Mouse (Mus musculus): ENCODE results near the gene Naga. TPM values are rescaled to one million over a fixed set of nuclear protein-coding genes. Genes with fewer than 3 reads are reported as not detected.

The Naga gene
- 24.0 and 24.9 TPM in 2 replicates for polyA plus RNA-seq (2016; fragmentation: Nextera tagmentation; extraction: Ambion mirVana)

DNA sequence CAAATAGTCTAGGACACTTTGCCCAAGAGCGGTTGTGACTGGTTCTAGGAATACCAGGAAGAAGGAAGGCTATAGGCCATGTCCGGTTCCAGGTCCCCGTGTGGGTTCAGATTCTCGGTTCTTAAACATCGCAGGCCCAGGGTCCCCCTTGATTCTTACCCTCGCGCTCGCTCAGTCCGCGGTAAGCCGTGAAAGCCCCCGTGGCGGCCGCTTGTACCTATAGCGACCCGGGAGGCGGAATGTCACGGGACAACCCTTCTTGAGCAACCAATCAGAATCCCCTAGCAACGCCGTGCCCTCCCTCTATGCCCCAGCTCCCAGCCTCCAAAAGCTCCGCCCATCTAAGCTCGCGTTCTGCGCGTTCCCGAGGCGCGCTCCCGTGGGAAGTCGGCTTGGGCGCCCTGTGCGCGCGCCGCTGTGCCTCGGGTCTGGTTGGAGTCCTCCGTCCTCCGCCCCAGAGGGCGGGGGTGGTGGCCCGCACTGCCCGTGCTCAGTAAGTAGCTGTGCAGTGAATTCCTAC lies at the start of gene Naga, which contains the start of the genes Pheta2 and Smdt1:
Naga (minus strand) TSS at position 333 of the 520 bp plus-strand sequence.
Pheta2 (plus strand) TSS at position 350 of the 520 bp plus-strand sequence.
Smdt1 (plus strand) TSS at position 367 of the 520 bp plus-strand sequence.
- H3K27ac ChIP-seq (replicated peaks) = 0 out of 2 replicates have a peak within 1 kb of the TSS, but pooled peaks have one; percentile 35
- peak within 1 kb of the TSS; percentile 66 for H3K4me2 ChIP-seq (replicated peaks)
- peak; percentile 90 for ATAC-seq (ENCODE audit: low FRiP score, low read depth)
- no peaks in the 10 kb centered on the region for H3K9me3 ChIP-seq
- peaks cover 30% of the 10 kb centered on the region for H3K27me3 ChIP-seq
- peak within 1 kb of the TSS; percentile 55 for H3K4me3 ChIP-seq
- H3K36me3 ChIP-seq = peaks cover 23% of the 10 kb centered on the region
- under 1% methylated on average over 41 of the region's 41 CpGs for WGBS
- peak within 1 kb of the TSS; percentile 55 for H3K9ac ChIP-seq (replicated peaks)
- H3K4me1 ChIP-seq = peaks cover 22% of the 10 kb centered on the region

- 89% methylated on average over 2 of the region's 2 CpGs for WGBS
- Histone ChIP-seq H3K4me1 (peaks cover 2% of the 10 kb centered on the region), H3K4me3 (no peak overlapping the region), H3K27me3 (no peaks in the 10 kb centered on the region), H3K9ac (replicated peaks) (no peak overlapping the region), H3K9me3 (no peaks in the 10 kb centered on the region), H3K4me2 (replicated peaks) (no peak overlapping the region), H3K27ac (replicated peaks) (no peak overlapping the region), H3K36me3 (no peaks in the 10 kb centered on the region)
- ATAC-seq (ENCODE audit: low FRiP score, low read depth) = no peak
Measured at GRCm38 (mm10) chr15:82385729-82386128, 47.0 kb upstream of the Naga start.

DNA sequence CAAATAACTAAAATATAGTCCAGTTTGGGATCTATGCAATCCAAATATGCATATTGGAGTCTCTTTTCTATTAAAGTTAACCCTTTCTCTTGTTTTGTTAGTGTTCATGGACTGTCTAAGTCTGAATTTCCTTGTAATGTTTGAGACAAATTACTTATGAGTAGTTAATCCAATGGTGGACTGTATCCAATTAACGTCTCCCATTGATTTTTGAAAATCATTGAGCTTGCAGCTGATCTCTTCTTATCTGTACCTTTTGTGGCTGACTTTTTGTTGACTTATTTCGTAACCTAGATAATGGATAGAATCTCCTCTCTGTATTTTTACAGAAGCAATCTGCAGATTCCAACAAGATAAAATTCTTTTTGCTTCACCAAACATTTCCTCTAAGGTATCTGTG lies 43.7 kb upstream of the Naga start:
- 87% methylated on average over 2 of the region's 2 CpGs for WGBS
- H3K4me1 ChIP-seq = peaks cover 13% of the 10 kb centered on the region
- no peak overlapping the region for H3K9ac ChIP-seq (replicated peaks)
- no peaks in the 10 kb centered on the region for H3K36me3 ChIP-seq
- no peak overlapping the region for H3K27ac ChIP-seq (replicated peaks)
- no peaks in the 10 kb centered on the region for H3K9me3 ChIP-seq
- no peak overlapping the region for H3K4me3 ChIP-seq
- no peak for ATAC-seq (ENCODE audit: low FRiP score, low read depth)
- no peak overlapping the region for H3K4me2 ChIP-seq (replicated peaks)
- H3K27me3 ChIP-seq = peaks cover 13% of the 10 kb centered on the region

- 31% methylated on average over 7 of the region's 7 CpGs for WGBS
- Histone ChIP-seq H3K4me2 (replicated peaks) (peak overlapping the region; percentile 53), H3K27ac (replicated peaks) (no peak overlapping the region), H3K9me3 (no peaks in the 10 kb centered on the region), H3K9ac (replicated peaks) (0 out of 2 replicates have a peak overlapping the region, but pooled peaks have one; percentile 24), H3K27me3 (peaks cover 13% of the 10 kb centered on the region), H3K4me1 (peaks cover 20% of the 10 kb centered on the region), H3K4me3 (peak overlapping the region; percentile 35), H3K36me3 (no peaks in the 10 kb centered on the region)
- ATAC-seq (ENCODE audit: low FRiP score, low read depth) = no peak
Measured at GRCm38 (mm10) chr15:82380714-82381062, 42.0 kb upstream of the Naga start.

- Histone ChIP-seq H3K27ac (replicated peaks) (no peak within 1 kb of the TSS), H3K9me3 (no peaks in the 10 kb centered on the region), H3K27me3 (peaks cover 13% of the 10 kb centered on the region), H3K4me2 (replicated peaks) (peak within 1 kb of the TSS; percentile 53), H3K4me3 (peak within 1 kb of the TSS; percentile 35), H3K36me3 (no peaks in the 10 kb centered on the region), H3K9ac (replicated peaks) (peak within 1 kb of the TSS; percentile 32; the same call in 1 of the 2 replicates), H3K4me1 (peaks cover 20% of the 10 kb centered on the region)
- ATAC-seq (ENCODE audit: low FRiP score, low read depth) = peak; percentile 70
- WGBS = 2% methylated on average over 16 of the region's 24 CpGs
Measured at GRCm38 (mm10) chr15:82379871-82380713, 41.4 kb upstream of the Naga start, which contains the start of gene Cyp2d22. Gene Cyp2d22 (minus strand): TSS chr15:82380260.

DNA sequence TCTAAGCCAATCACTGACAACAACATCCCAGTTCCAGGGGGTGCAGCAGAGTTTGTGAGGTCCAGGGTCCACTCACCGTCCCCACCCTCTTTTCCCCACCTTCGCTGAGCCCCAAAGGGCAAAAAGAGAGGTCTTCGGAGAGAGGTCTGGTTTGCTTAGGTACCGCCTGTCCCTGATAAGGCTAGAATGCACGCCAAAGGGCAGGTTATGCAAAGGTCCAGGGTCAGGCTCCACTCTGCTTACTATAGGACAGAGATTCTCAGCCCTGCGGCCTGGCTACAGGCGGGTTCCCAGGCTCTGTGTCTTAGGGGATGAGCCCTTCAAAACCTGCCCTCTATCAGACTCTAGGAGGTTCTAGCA lies 40.8 kb upstream of the Naga start:
- WGBS = 18% methylated on average over 7 of the region's 7 CpGs
- H3K27ac ChIP-seq (replicated peaks) = no peak overlapping the region
- peaks cover 20% of the 10 kb centered on the region for H3K4me1 ChIP-seq

DNA sequence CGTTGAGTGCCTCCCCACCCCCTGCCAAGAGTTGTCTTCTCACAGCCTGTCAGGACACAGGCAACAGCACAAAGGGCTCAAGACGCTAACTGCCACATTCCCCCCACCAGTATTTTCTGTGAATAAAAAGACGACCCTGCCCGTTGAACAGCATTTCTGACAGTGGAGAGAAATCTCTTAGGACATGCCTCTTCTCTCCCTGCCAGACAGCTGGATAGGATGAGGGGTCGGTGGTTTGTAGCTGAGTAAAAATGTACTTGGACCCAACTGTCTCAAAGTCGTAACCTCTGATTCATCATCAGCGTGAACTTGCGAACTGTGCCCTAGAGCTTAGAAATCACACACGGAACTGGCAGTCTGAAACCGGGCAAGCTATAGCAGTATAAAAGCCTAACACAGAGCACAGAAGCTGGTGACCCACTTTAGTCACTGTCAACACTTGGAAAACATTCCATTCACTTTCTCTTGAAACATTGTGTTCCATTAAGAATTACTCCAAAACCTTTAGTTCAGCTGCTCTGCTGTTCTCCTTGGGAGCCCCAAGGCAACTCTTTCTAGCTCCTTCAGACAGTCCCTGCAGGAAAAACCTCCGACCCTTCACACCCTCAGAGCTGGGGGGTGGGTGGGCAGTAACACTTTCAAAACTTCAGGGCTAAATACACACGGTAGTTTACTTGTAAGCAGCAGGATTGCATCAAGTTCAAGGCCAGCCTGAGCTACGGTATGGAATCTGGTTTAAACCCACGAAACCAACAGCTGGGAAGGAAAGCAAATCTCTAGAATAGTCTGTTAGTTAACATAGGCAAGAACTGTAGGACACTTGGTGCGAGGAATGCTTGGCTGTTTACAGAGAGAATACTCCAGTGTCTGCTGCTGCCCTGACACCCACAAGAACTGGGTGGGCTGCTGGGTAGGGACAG lies 39.8 kb upstream of the Naga start:
- Histone ChIP-seq H3K36me3 (no peaks in the 10 kb centered on the region), H3K9me3 (no peaks in the 10 kb centered on the region), H3K27me3 (peaks cover 13% of the 10 kb centered on the region), H3K9ac (replicated peaks) (no peak overlapping the region), H3K4me3 (no peak overlapping the region), H3K4me2 (replicated peaks) (no peak overlapping the region), H3K27ac (replicated peaks) (no peak overlapping the region), H3K4me1 (peaks cover 20% of the 10 kb centered on the region)
- WGBS = 61% methylated on average over 15 of the region's 15 CpGs
- no peak for ATAC-seq (ENCODE audit: low FRiP score, low read depth)

More for the DNA sequence above, 40.8 kb upstream of the Naga start:
- ATAC-seq (ENCODE audit: low FRiP score, low read depth) = no peak; the same call in 1 of the 2 replicates
- Histone ChIP-seq H3K36me3 (no peaks in the 10 kb centered on the region), H3K9me3 (no peaks in the 10 kb centered on the region), H3K9ac (replicated peaks) (no peak overlapping the region), H3K4me2 (replicated peaks) (peak overlapping the region; percentile 53), H3K27me3 (peaks cover 13% of the 10 kb centered on the region), H3K4me3 (peak overlapping the region; percentile 35)

DNA sequence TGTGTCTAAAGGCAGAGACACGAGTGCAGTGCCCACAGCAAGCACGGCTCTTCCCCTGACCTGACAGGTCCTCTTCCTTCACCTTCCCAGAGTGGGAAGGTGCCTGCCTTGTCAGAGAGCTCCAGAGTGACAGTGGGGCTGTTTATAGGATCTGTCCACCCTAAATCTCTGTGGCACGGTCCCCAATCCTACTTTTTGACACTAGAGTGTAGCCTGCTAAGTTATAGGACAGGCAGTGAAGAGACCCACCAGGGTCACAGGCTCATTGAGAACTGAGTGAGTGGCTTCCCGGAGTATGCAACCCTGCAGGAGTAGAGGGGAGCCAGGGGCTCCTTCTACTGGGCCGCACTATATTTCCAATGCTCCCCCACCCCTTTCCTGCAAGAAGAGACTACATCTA lies 39.0 kb upstream of the Naga start:
- ATAC-seq (ENCODE audit: low FRiP score, low read depth) = no peak
- Histone ChIP-seq H3K27me3 (peaks cover 13% of the 10 kb centered on the region), H3K4me3 (no peak overlapping the region), H3K9ac (replicated peaks) (no peak overlapping the region), H3K36me3 (no peaks in the 10 kb centered on the region), H3K9me3 (no peaks in the 10 kb centered on the region), H3K27ac (replicated peaks) (no peak overlapping the region), H3K4me1 (peaks cover 20% of the 10 kb centered on the region), H3K4me2 (replicated peaks) (no peak overlapping the region)
- WGBS = 81% methylated on average over 5 of the region's 5 CpGs

GRCm38 (mm10) chr15:82376393-82377138 lies 37.8 kb upstream of the Naga start:
- whole genome bisulfite sequencing = 78% methylated on average over 17 of the region's 17 CpGs
- Histone ChIP-seq H3K4me1 (peaks cover 20% of the 10 kb centered on the region), H3K27me3 (peaks cover 13% of the 10 kb centered on the region), H3K4me3 (no peak overlapping the region), H3K36me3 (no peaks in the 10 kb centered on the region), H3K9ac (replicated peaks) (no peak overlapping the region), H3K4me2 (replicated peaks) (no peak overlapping the region), H3K27ac (replicated peaks) (no peak overlapping the region), H3K9me3 (no peaks in the 10 kb centered on the region)
- ATAC-seq (ENCODE audit: low FRiP score, low read depth) = no peak

GRCm38 (mm10) chr15:82375855-82376254 lies 37.1 kb upstream of the Naga start:
- Histone ChIP-seq H3K36me3 (no peaks in the 10 kb centered on the region), H3K4me2 (replicated peaks) (no peak overlapping the region), H3K9me3 (no peaks in the 10 kb centered on the region), H3K4me3 (no peak overlapping the region), H3K27me3 (peaks cover 13% of the 10 kb centered on the region), H3K27ac (replicated peaks) (no peak overlapping the region), H3K9ac (replicated peaks) (no peak overlapping the region), H3K4me1 (peaks cover 19% of the 10 kb centered on the region)
- ATAC-seq (ENCODE audit: low FRiP score, low read depth) = no peak
- WGBS = 86% methylated on average over 9 of the region's 9 CpGs

DNA sequence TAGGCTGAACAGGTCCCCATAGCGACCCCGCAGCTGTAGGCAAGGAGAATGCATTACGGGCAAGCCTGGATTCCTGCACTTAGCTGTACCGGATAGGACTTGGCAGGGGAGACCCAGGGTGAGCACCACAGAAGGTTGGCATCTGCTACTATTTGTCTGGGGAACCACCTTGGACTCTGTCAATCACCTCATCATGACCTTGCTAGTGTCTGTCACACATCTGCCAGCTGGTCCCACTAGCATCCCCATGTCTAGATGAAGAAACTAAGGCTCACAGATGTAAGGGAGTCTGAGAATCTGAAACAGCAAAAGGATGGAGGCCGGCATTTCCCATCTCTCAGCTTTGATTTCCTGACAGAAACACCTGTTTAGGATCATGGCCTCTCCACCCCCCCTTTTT lies 35.7 kb upstream of the Naga start:
- H3K4me1 ChIP-seq = peaks cover 7% of the 10 kb centered on the region
- peaks cover 9% of the 10 kb centered on the region for H3K27me3 ChIP-seq
- no peaks in the 10 kb centered on the region for H3K9me3 ChIP-seq
- 76% methylated on average over 5 of the region's 5 CpGs for WGBS
- no peak overlapping the region for H3K9ac ChIP-seq (replicated peaks)
- no peaks in the 10 kb centered on the region for H3K36me3 ChIP-seq
- ATAC-seq (ENCODE audit: low FRiP score, low read depth) = no peak
- H3K4me3 ChIP-seq = no peak overlapping the region
- H3K27ac ChIP-seq (replicated peaks) = no peak overlapping the region
- no peak overlapping the region for H3K4me2 ChIP-seq (replicated peaks)

Measured in midbrain, embryonic 12.5 days (tissue).